Mouse (Mus musculus) ES-Bruce4 (cell line): ENCODE measurements around the gene Gm38119.

Experiments used
- CTCF ChIP-seq: IDR thresholded peaks from one replicate; pipeline ENCODE4 v1.8.1; 2011; ENCODE audit warnings: low read depth, low read length
- EP300 ChIP-seq: IDR thresholded peaks from 2 replicates; pipeline ENCODE4 v1.6.1; 2011; ENCODE audit warnings: low read depth, low read length; ENCODE audit not compliant: insufficient read depth
- POLR2A ChIP-seq: IDR thresholded peaks from one replicate; pipeline ENCODE4 v1.8.1; 2011; ENCODE audit warnings: low read length; ENCODE audit not compliant: insufficient read depth

DNA sequence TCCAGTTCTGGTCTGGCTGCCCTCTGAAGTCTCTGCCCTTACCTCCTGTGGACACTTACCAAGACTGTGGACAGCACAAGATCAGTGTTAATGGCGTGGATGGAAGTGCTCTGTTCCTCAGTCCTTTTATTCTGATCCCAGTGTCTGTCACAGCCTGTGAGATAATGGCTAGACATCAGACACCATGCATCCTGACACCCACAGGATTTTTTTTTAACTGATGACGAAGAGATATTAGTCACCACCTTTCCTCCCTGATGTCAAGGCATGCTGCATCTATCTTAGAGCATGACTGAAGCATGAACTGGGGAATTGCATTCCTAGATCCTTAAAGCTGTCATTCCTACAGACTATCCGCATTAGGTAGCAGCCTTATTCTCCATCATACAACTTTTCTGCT, 18.6 kb downstream of the Gm38119 start, which contains the start of gene Lce1f:
- TF ChIP-seq CTCF (no peak), POLR2A (no peak), EP300 (no peak)
